Mouse (Mus musculus): ENCODE data around the gene Hint1. TPM values are rescaled to one million over a fixed set of nuclear protein-coding genes. Genes with fewer than 3 reads are reported as not detected.

Gene Hint1
- polyA plus RNA-seq, 1 experiment from 2014 or later: 815 TPM

DNA sequence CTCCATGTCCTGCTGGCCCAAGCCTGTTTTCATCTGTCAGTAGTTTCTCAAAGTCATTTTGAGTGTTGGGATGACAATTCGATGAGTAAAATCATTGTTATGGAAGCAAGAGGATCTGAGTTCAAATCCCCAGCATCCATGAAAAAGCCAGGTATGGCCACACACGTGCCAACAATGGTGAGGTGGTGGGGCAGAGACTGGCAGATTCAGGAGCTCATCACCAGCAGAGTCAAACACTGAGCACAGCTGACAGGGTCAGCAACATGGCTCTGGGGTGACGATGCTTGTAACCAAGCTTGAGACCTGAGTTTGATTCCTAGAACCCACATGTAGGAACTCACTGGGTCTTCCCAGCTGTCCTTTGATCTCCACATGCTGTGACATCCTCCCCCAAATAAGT is 38.9 kb downstream of the Hint1 start:
- in situ Hi-C loops (cut with MboI; ENCODE audit: low pct_unique_long_range_greater_than_20kb): no loop called here
- TF ChIP-seq CTCF (IDR thresholded peaks at IDR 0.05): no peak
- no peaks in the 10 kb centered on the region for H3K27me3 ChIP-seq
- DNase-seq (ENCODE audit: low read depth, low spot score): no peak
- CTCF ChIA-PET: interaction anchor here (1.3 to 12.7 kb wide), 3 partner anchors 9 to 26 kb away, joined by 3 to 149 read pairs (median 5); no protein-coding TSS in a partner anchor
- POLR2A ChIA-PET: interaction anchor here (1.0 to 4.2 kb wide), 3 partner anchors 11 to 24 kb away, joined by 4 to 19 read pairs (median 5); no protein-coding TSS in a partner anchor
- no peak for ATAC-seq

DNA sequence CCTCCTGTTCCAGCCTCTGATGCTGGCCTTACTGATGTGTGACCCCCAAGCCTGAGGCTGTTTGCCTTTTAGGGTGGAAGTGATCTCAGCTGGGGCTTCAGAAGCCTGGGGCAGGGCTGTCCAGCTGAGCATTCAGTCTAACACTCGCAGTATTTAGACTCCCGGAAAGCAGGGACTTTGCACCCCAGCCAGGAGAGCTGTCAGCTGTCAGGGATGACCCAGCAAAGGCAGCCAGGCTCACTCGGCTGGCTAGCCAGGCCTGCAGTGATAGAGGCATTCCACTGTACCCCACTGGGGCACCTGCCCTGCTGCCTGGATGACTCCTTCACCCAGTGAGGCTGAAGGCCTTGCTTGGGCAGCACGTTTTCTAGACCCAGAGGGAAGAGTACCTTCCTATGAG is 39.7 kb downstream of the Hint1 start:
- DNase-seq (ENCODE audit: low read depth, low spot score): peak; percentile 51
- TF ChIP-seq CTCF (IDR thresholded peaks at IDR 0.05): no peak
- no peaks in the 10 kb centered on the region for H3K27me3 ChIP-seq
- peak; percentile 33 for ATAC-seq
- ChIA-PET CTCF (interaction anchor here (1.3 to 12.7 kb wide), 4 partner anchors 9 to 25 kb away, joined by 3 to 149 read pairs (median 5); no protein-coding TSS in a partner anchor), POLR2A (interaction anchor here (1.2 to 4.2 kb wide), 4 partner anchors 11 to 25 kb away, joined by 3 to 19 read pairs (median 4); no protein-coding TSS in a partner anchor)
- in situ Hi-C loops (cut with MboI; ENCODE audit: low pct_unique_long_range_greater_than_20kb): no loop called here

DNA sequence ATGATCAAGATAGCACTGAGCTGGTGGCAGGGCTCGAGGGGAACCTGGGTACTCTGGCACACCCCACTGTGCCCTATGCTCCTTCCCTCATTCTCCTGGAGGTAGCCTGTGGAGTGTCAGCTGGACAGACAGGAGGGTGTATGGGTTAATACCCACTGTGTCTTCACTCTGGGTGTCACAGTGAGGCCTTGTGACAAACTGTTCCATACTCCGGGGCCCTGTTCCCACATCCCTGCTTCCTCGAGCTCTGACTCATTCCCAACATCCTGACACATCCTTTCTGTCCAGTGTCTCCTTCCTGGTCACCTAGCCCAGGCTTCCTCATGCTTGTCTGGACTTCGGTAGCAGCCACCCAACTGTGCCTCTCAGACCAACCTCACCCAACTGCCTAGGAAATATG is 40.3 kb downstream of the Hint1 start:
- ATAC-seq: no peak

DNA sequence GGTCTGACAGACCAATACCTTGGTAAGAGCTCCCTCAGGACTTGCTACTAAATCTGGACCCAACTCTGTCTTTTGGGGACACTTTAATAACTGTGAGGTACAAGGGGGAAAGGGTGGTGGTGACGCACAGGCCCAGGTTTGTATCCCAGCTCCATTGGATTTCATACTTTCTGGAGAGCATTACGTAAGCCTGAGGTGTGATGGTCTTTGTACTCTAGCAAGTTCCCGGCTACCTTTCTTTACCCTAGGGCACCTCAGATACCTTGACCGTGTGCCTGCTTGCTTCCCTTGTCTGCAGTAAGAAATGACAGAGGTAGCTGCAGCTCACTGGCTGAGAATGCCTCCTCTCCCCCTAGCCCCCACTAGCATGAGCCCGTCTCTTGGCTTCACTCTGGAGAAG is 41.1 kb downstream of the Hint1 start:
- no peak for DNase-seq (ENCODE audit: low read depth, low spot score)
- no peaks in the 10 kb centered on the region for H3K27me3 ChIP-seq
- ChIA-PET POLR2A (interaction anchor here (1.0 to 4.2 kb wide), 5 partner anchors 10 to 26 kb away, joined by 3 to 19 read pairs (median 5); no protein-coding TSS in a partner anchor), CTCF (interaction anchor here (0.9 to 12.7 kb wide), 4 partner anchors 10 to 21 kb away, joined by 3 to 149 read pairs (median 6); no protein-coding TSS in a partner anchor)
- TF ChIP-seq CTCF (IDR thresholded peaks at IDR 0.05): no peak
- in situ Hi-C loops (cut with MboI; ENCODE audit: low pct_unique_long_range_greater_than_20kb): no loop called here
- ATAC-seq: no peak

More for the DNA sequence above, 40.3 kb downstream of the Hint1 start:
- no peak for DNase-seq (ENCODE audit: low read depth, low spot score)
- in situ Hi-C loops (cut with MboI; ENCODE audit: low pct_unique_long_range_greater_than_20kb): no loop called here
- TF ChIP-seq CTCF (IDR thresholded peaks at IDR 0.05): no peak
- CTCF ChIA-PET: interaction anchor here (0.9 to 12.7 kb wide), 5 partner anchors 9 to 24 kb away, joined by 3 to 149 read pairs (median 5); no protein-coding TSS in a partner anchor
- POLR2A ChIA-PET: interaction anchor here (1.0 to 4.2 kb wide), 6 partner anchors 9 to 25 kb away, joined by 3 to 19 read pairs (median 4); no protein-coding TSS in a partner anchor
- no peaks in the 10 kb centered on the region for H3K27me3 ChIP-seq

DNA sequence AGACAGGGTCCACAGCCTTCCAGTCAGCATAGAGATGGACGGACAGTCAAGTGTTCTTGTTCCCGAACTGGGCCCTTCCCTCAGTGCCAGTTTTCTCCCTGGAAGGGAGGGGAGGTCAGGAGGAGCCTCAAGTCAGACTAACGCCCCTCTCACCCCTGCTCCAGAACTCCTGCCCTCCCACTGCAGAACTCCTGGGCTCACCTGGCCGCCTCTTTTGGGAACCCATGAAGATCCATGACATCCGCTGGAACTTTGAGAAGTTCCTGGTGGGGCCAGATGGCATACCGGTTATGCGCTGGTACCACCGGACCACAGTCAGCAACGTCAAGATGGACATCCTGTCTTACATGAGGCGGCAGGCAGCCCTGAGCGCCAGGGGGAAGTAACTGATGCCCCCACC is 43.1 kb downstream of the Hint1 start:
- no peak for TF ChIP-seq CTCF (IDR thresholded peaks at IDR 0.05)
- DNase-seq (ENCODE audit: low read depth, low spot score): no peak
- no peaks in the 10 kb centered on the region for H3K27me3 ChIP-seq
- POLR2A ChIA-PET: interaction anchor here (2.8 kb wide), 1 partner anchor 12 kb away, joined by 13 read pairs; no protein-coding TSS in a partner anchor
- no peak for ATAC-seq
- in situ Hi-C loops (cut with MboI; ENCODE audit: low pct_unique_long_range_greater_than_20kb): no loop called here
- CTCF ChIA-PET: no interaction called here

DNA sequence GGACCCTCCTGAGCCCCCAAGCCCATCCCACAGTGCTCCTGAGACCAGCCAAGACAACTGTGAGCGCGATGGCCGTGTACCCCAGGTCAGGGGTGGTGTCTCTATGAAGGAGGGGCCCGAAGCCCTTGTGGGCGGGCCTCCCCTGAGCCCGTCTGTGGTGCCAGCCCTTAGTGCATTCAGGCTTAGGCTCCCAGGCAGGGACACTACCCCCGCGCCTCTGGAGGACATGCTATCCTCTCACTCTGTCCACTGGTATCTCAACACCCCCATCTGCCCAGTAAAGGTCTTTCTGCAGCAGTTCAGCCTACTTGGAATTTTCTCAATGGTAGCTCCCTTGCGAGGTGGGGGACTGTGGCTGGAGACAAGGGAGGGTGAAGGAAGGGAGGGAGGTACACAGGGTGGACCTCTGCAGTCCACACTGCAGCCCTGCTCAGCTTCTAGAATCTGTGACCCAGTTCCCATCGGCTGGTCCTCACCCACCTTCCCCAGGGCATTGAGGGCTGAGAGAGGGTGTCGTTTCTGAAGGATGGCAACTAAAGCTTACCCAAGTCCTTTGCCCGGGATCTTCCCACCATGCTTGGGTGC is 44.0 kb downstream of the Hint1 start:
- no peaks in the 10 kb centered on the region for H3K27me3 ChIP-seq
- in situ Hi-C loops (cut with MboI; ENCODE audit: low pct_unique_long_range_greater_than_20kb): no loop called here
- no peak for TF ChIP-seq CTCF (IDR thresholded peaks at IDR 0.05)
- CTCF ChIA-PET: no interaction called here
- no peak for ATAC-seq
- POLR2A ChIA-PET: interaction anchor here (1.1 to 3.4 kb wide), 3 partner anchors 25 to 29 kb away, joined by 5 to 19 read pairs (median 6); no protein-coding TSS in a partner anchor
- no peak for DNase-seq (ENCODE audit: low read depth, low spot score)

DNA sequence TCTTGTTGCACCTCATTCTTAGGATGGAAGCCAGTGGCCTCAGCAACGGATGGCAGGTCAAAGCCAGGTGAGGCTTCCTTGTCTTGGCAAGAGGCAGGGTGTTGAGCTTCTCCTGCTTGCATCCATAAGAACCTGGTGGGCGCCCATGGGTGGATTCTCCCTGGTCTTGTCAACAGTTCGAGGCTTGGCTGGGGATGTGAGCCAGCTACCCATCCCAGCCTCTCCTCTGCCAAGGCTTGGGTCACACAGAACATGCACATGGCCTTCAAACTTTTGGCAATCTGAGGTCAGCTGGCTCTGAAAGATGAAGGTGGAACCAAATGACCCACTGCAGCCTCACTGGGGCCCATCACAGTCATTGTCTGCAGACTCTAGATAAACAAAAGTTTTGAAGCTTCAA is 45.0 kb downstream of the Hint1 start:
- ChIA-PET POLR2A (interaction anchor here (0.6 to 3.4 kb wide), 5 partner anchors 12 to 30 kb away, joined by 4 to 19 read pairs (median 5); no protein-coding TSS in a partner anchor), CTCF (interaction anchor here (1.8 kb wide), 2 partner anchors 31 to 72 kb away, joined by 4 to 5 read pairs; no protein-coding TSS in a partner anchor)
- ATAC-seq: no peak
- in situ Hi-C loops (cut with MboI; ENCODE audit: low pct_unique_long_range_greater_than_20kb): no loop called here
- no peak for DNase-seq (ENCODE audit: low read depth, low spot score)
- TF ChIP-seq CTCF (IDR thresholded peaks at IDR 0.05): no peak
- no peaks in the 10 kb centered on the region for H3K27me3 ChIP-seq

DNA sequence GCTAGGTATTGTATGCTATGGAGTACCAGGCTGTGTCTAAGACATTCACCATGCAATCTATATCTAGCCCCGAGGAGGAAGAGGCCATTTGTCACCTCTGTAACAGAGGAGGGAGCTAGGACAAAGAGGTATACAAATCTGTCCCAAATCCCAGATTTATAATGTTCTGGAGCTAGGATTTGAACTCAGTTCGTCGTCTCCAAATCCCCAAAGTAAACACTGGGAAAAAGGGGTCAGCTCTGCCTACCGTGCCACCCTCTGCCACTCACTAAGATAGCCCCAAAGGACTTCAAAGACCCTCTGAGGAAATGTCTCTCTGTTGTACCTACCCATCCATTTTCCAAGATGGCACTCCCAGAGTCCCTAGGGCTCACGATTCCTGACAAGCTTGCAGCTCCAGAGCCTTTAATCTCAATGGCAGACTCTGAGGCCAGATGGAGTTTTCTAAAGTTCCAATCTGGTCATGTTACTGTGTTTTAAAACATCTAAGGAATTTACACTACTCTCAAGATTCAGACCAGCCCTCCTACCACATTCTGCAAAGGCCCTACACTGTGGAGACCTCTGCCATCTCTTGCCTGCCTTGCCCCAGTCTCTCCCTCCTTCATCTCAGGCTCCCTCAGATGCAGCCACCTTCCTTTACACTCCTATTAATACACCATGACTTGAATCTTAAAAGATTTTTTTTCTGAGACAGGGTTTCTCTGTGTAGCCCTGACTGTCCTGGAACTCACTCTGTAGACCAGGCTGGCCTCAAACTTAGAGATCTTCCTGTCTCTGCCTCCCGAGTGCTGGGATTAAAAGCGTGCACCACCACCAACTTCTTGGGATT is 45.7 kb downstream of the Hint1 start:
- no peak for TF ChIP-seq CTCF (IDR thresholded peaks at IDR 0.05)
- ChIA-PET CTCF (interaction anchor here (1.1 to 1.8 kb wide), 3 partner anchors 14 to 72 kb away, joined by 3 to 5 read pairs (median 4); no protein-coding TSS in a partner anchor), POLR2A (interaction anchor here (0.6 to 3.4 kb wide), 5 partner anchors 12 to 30 kb away, joined by 3 to 19 read pairs (median 4); no protein-coding TSS in a partner anchor)
- DNase-seq (ENCODE audit: low read depth, low spot score) (no peak), ATAC-seq (peak; percentile 4)
- no peaks in the 10 kb centered on the region for H3K27me3 ChIP-seq
- in situ Hi-C loops (cut with MboI; ENCODE audit: low pct_unique_long_range_greater_than_20kb): no loop called here

DNA sequence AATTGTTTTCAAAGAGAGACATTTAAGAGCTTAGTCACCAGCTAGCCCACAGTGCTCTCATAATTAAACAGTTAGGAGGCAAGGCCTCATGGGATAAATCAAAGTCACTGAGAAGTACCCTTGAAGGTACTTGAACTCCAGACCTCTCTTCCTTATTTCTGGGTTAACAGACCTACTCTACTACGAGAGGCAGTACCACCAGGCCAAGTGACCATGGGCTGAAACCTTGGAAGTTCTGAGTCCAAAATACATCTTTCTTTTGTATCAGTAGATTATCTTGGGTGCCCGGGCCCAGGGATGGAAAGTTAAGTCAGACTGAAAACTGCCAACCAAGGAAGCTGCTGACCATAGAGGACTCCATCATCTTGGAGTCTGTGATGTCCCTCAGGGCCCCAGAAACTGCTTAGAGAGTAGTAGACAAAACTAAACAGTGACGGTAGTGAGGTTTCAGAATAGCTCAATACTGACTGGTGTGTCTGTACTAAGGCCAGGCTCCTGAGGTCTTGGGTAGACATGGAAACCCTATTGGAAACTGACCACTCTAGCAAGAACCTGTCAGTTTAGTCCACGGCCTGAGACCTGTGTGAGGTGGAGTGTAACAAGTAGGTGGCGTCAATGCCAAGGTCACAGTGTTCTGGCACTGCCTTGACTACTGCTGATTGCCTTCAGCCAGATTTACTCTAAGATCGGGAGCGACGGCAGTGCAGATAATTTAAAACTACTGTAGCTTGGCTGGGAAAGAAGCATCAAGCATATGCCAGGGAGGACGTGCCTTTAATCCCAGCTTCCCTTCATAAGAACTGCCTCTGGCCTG is 46.5 kb downstream of the Hint1 start:
- no peak for TF ChIP-seq CTCF (IDR thresholded peaks at IDR 0.05)
- ATAC-seq: no peak
- POLR2A ChIA-PET: interaction anchor here (3.4 kb wide), 1 partner anchor 31 kb away, joined by 19 read pairs; no protein-coding TSS in a partner anchor
- no peaks in the 10 kb centered on the region for H3K27me3 ChIP-seq
- in situ Hi-C loops (cut with MboI; ENCODE audit: low pct_unique_long_range_greater_than_20kb): no loop called here
- CTCF ChIA-PET: interaction anchor here (1.1 to 1.8 kb wide), 5 partner anchors 15 to 71 kb away, joined by 3 to 5 read pairs (median 3); no protein-coding TSS in a partner anchor
- no peak for DNase-seq (ENCODE audit: low read depth, low spot score)

Measured in Patski (cell line).